Mouse (Mus musculus): ENCODE measurements around the gene Tmem131. TPM values are rescaled to one million over a fixed set of nuclear protein-coding genes. Genes with fewer than 3 reads are reported as not detected.

Gene Tmem131
- polyA plus RNA-seq, 1 experiment from 2014 or later, result 6.5 TPM

DNA sequence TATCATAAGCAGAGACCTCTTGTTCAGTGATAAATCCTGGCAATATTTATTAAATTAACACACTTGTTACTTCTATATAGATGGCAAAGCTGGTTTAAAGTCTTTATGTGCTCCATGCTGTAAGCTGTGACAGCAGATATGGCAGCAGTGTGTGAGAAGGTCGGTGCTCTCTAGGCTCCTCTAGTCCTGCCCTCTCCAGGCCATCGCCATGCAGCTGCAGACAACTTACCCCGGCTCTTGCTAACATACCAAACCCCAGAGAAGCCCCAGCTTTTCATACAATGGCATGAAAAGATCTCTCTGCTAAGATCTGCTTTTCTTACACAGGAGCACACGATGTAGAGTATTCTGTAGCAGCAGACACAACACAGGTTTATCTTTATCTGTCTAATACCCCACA, 92.1 kb downstream of the Tmem131 start:
- no peaks in the 10 kb centered on the region for H3K4me1 ChIP-seq (replicated peaks)
- no peak for DNase-seq
- H3K36me3 ChIP-seq, result peaks cover 54% of the 10 kb centered on the region
- no peak overlapping the region for H3K9ac ChIP-seq
- H3K4me2 ChIP-seq, result no peak overlapping the region
- ATAC-seq (ENCODE audit: low read depth), result no peak
- H3K27me3 ChIP-seq, result no peaks in the 10 kb centered on the region
- no peak overlapping the region for H3K27ac ChIP-seq
- H3K4me3 ChIP-seq (replicated peaks), result no peak overlapping the region
- no peaks in the 10 kb centered on the region for H3K9me3 ChIP-seq (replicated peaks)
- 83% methylated on average over 4 of the region's 4 CpGs for WGBS (ENCODE audit: insufficient replicate concordance)

DNA sequence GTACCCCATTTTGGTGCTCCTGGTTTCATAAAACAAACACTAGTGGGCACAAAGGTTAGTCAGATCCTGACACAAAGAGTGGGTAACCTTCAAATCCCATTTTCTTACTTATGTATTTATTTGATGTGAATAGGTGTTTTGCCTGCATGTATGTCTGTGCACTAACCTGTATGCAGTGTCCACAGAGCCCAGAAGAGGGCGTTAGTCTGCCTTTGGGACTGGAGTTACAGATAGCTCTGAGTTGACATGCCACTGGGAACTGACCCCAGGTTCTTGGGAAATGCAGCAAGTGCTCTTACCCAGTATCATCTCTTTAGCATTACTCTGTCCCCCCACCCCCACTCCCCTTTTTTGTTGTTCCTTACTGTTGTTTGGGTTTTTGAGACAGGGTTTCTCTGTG, 95.4 kb downstream of the Tmem131 start:
- ATAC-seq (ENCODE audit: low read depth), result no peak
- Histone ChIP-seq H3K4me3 (replicated peaks) (no peak overlapping the region), H3K9me3 (replicated peaks) (no peaks in the 10 kb centered on the region), H3K36me3 (peaks cover 43% of the 10 kb centered on the region), H3K9ac (no peak overlapping the region), H3K4me2 (no peak overlapping the region), H3K27ac (no peak overlapping the region), H3K4me1 (replicated peaks) (peaks cover 17% of the 10 kb centered on the region), H3K27me3 (no peaks in the 10 kb centered on the region)
- no peak for DNase-seq
- WGBS (ENCODE audit: insufficient replicate concordance), result 83% methylated on average over 1 of the region's 1 CpGs

DNA sequence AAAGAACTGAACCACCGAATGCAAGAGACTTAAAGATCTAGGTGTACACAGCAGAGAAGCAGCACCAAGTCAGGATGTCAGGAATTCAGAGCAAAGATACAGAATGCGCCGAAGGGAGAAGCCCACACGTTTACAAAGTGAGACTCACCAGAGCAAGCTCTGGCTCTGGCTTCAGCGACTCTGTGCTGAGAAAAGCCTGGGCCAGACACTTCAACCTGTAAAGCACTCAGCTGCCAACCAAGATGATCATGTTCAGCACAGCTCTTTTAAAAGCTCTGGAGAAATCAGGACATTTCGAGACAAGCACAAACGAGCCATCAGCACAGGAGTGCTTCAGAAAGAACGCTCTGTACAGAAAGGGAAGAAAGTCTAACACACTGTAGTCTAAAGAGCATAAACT, 96.2 kb downstream of the Tmem131 start:
- Histone ChIP-seq H3K4me3 (replicated peaks) (no peak overlapping the region), H3K4me1 (replicated peaks) (peaks cover 21% of the 10 kb centered on the region), H3K27me3 (no peaks in the 10 kb centered on the region), H3K4me2 (no peak overlapping the region), H3K9me3 (replicated peaks) (no peaks in the 10 kb centered on the region), H3K9ac (no peak overlapping the region), H3K36me3 (peaks cover 37% of the 10 kb centered on the region), H3K27ac (no peak overlapping the region)
- ATAC-seq (ENCODE audit: low read depth) (no peak), DNase-seq (no peak)
- WGBS (ENCODE audit: insufficient replicate concordance), result 89% methylated on average over 8 of the region's 8 CpGs

DNA sequence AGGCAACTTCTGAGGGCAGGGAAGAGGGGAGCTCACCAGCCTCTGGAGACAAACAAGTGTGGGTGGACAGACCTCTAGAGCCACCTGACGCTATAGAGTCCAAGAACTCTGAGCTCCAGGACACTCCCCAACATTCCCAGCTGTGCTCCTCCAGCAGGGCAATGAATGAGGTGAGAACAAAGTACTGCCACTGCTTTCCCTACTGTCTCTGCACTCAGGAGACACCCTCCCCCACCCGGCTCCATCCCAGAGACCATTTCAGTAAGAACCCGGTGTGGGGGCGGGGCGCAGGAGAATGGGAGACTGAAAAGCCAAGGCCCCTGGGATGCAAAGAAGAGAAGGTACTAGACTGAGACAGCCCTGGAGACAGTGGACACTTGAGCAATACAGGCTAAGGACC, 98.4 kb downstream of the Tmem131 start:
- no peak for DNase-seq
- no peaks in the 10 kb centered on the region for H3K9me3 ChIP-seq (replicated peaks)
- no peak overlapping the region for H3K9ac ChIP-seq
- no peak for ATAC-seq (ENCODE audit: low read depth)
- peaks cover 37% of the 10 kb centered on the region for H3K4me1 ChIP-seq (replicated peaks)
- no peaks in the 10 kb centered on the region for H3K27me3 ChIP-seq
- H3K4me3 ChIP-seq (replicated peaks), result no peak overlapping the region
- 63% methylated on average over 5 of the region's 5 CpGs for WGBS (ENCODE audit: insufficient replicate concordance)
- peaks cover 38% of the 10 kb centered on the region for H3K36me3 ChIP-seq
- no peak overlapping the region for H3K27ac ChIP-seq
- H3K4me2 ChIP-seq, result no peak overlapping the region

DNA sequence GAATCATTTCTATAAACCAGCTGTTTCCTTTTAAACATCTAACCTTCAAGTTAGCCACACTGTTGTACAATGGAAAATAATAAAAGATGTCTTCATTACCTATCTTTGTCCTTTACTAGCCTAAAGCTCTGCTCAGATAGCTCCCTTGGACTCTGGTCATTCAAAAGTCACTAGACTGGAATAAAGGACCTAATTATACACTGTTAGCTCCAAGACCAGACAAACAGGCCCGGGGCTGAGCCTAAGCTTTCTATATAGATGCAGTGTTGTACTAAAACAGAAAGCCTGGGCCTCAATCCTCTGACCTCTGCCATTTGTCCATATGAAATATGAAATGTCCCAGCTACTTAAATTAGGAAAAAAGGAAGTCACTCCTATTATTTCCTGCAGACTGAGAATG, 101.7 kb downstream of the Tmem131 start:
- Histone ChIP-seq H3K36me3 (peaks cover 50% of the 10 kb centered on the region), H3K4me2 (no peak overlapping the region), H3K9me3 (replicated peaks) (no peaks in the 10 kb centered on the region), H3K9ac (no peak overlapping the region), H3K4me1 (replicated peaks) (peaks cover 37% of the 10 kb centered on the region), H3K27ac (no peak overlapping the region), H3K4me3 (replicated peaks) (no peak overlapping the region), H3K27me3 (no peaks in the 10 kb centered on the region)
- DNase-seq (no peak), ATAC-seq (ENCODE audit: low read depth) (no peak)
- 85% methylated on average over 1 of the region's 1 CpGs for WGBS (ENCODE audit: insufficient replicate concordance)

DNA sequence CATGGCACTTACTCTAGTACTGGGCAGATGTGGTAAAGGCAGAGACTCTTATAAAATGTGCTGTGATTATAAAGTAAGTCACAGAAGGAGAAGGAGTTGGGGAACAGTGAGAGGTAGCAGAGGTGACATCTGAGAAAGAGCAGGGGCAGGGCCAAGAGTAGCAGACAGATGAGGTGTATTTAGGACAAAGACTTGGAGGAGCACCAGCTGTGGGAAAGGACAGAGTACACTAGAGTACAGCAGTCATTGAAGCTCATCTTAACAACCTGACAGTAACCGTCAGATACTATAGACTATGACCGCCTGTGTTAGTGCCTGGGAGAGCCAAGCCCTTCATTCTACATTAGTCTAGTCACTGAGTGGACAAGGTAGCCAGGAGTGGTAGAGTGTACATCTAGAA, 102.5 kb downstream of the Tmem131 start:
- peaks cover 43% of the 10 kb centered on the region for H3K4me1 ChIP-seq (replicated peaks)
- peaks cover 52% of the 10 kb centered on the region for H3K36me3 ChIP-seq
- no peak overlapping the region for H3K9ac ChIP-seq
- DNase-seq (no peak), ATAC-seq (ENCODE audit: low read depth) (no peak)
- no peak overlapping the region for H3K4me2 ChIP-seq
- H3K27me3 ChIP-seq, result no peaks in the 10 kb centered on the region
- 87% methylated on average over 2 of the region's 2 CpGs for WGBS (ENCODE audit: insufficient replicate concordance)
- no peak overlapping the region for H3K27ac ChIP-seq
- H3K4me3 ChIP-seq (replicated peaks), result no peak overlapping the region
- H3K9me3 ChIP-seq (replicated peaks), result no peaks in the 10 kb centered on the region

DNA sequence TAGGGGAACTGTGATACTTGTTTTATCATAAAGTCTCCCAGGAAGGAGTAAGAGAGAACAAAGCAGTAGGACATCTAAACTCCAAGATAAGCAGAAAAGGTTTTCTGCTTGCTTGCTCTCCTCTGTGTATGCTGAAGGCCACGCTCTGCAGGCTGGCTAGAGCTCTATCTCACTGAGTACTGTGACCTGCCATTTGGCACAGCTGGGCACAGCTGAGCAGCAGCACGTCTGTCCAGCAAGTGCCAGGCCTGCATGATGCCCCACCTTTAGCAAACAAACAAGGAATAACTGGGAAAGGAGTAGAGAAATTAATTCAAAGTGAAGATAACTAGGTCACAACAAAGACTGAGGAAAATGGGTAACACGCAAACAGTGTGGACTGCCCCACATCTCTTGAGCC, 103.6 kb downstream of the Tmem131 start:
- no peak for ATAC-seq (ENCODE audit: low read depth)
- Histone ChIP-seq H3K9ac (no peak overlapping the region), H3K36me3 (peaks cover 60% of the 10 kb centered on the region), H3K9me3 (replicated peaks) (no peaks in the 10 kb centered on the region), H3K27ac (no peak overlapping the region), H3K4me3 (replicated peaks) (no peak overlapping the region), H3K4me1 (replicated peaks) (peaks cover 35% of the 10 kb centered on the region), H3K4me2 (no peak overlapping the region), H3K27me3 (no peaks in the 10 kb centered on the region)
- 68% methylated on average over 3 of the region's 3 CpGs for WGBS (ENCODE audit: insufficient replicate concordance)
- no peak for DNase-seq

DNA sequence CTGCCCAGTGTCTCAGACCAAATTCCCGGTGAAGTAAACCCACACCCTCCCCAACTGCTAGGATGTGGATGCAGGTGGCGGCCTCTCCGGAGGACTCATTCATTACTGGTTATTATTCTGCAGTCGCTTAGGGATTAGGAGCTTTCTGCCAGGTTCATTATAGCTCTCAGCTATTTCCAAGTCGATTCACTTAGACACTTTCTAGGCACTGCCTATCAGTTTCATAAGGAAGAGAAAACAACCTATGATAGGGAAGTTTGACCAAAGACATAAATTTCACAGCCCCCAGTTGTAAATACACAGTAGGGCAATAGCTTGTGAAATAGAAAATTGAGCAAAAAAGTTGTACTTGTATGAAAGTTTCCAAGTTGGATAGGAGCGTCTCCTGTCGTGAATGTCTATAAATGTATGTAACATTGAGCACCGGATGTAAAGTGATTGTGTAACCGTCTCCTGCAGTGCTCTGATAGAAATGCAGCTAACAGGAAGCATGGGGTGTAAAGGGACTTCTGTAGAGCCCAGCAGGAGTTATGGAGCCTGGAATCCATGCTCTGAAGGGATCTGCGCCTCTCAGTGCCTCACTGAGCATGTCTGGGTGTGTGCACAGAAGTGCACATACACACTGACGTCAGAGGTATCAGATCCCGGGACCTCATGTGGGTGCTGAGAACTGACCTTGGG, 107.1 kb downstream of the Tmem131 start:
- Histone ChIP-seq H3K9me3 (replicated peaks) (no peaks in the 10 kb centered on the region), H3K4me3 (replicated peaks) (no peak overlapping the region), H3K4me1 (replicated peaks) (peaks cover 21% of the 10 kb centered on the region), H3K9ac (no peak overlapping the region), H3K27me3 (no peaks in the 10 kb centered on the region), H3K27ac (no peak overlapping the region), H3K4me2 (no peak overlapping the region), H3K36me3 (peaks cover 89% of the 10 kb centered on the region)
- no peak for ATAC-seq (ENCODE audit: low read depth)
- DNase-seq, result no peak
- WGBS (ENCODE audit: insufficient replicate concordance), result 76% methylated on average over 12 of the region's 12 CpGs

DNA sequence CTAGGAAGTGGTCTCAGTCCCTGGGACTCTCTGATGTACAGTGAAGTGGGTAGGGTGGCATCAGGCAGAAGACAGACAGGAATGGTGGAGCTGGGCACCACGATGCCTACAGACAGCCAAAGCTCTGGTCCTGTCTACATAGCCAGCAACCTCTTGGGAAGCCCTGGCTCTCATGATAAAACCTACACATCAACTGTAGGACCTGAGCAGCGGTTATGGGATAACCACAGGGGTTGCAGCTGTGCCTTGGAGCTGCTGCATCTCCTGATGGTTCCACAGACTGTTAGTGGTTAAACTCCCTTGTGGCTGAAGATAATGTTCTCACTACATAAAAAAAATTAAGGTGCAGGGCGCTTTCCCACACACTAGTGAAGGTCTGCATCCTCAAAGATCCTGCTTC, 107.9 kb downstream of the Tmem131 start:
- H3K27ac ChIP-seq, result no peak overlapping the region
- whole genome bisulfite sequencing (ENCODE audit: insufficient replicate concordance), result 55% methylated on average over 3 of the region's 3 CpGs
- H3K9me3 ChIP-seq (replicated peaks), result no peaks in the 10 kb centered on the region
- ATAC-seq (ENCODE audit: low read depth), result peak; percentile 61
- H3K4me3 ChIP-seq (replicated peaks), result no peak overlapping the region
- H3K4me1 ChIP-seq (replicated peaks), result peaks cover 13% of the 10 kb centered on the region
- no peak overlapping the region for H3K4me2 ChIP-seq
- peaks cover 90% of the 10 kb centered on the region for H3K36me3 ChIP-seq
- no peak overlapping the region for H3K9ac ChIP-seq
- no peak for DNase-seq
- no peaks in the 10 kb centered on the region for H3K27me3 ChIP-seq

DNA sequence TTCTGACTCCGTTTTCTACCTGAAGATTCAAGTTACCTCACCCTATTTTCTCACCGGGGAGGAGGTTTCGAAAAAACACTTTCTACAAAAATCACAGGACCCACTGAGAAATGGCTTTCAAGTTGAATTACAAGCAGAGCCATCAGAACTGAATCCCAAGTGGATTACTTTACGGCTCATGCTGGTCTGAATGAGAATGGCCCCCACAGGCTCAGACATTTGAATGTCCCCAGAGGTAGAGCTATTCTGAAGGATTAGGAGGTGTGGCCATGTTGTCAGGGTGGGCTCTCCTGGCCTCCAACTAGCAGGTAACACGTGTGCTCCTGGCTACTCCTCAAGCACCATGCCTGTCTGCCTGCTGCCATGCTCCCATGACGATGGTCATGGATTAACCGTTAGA, 109.4 kb downstream of the Tmem131 start:
- Histone ChIP-seq H3K27me3 (no peaks in the 10 kb centered on the region), H3K36me3 (peaks cover 83% of the 10 kb centered on the region), H3K27ac (no peak overlapping the region), H3K9ac (no peak overlapping the region), H3K4me1 (replicated peaks) (peaks cover 10% of the 10 kb centered on the region), H3K9me3 (replicated peaks) (no peaks in the 10 kb centered on the region), H3K4me3 (replicated peaks) (no peak overlapping the region), H3K4me2 (no peak overlapping the region)
- 92% methylated on average over 7 of the region's 7 CpGs for WGBS (ENCODE audit: insufficient replicate concordance)
- DNase-seq, result no peak
- ATAC-seq (ENCODE audit: low read depth), result no peak

DNA sequence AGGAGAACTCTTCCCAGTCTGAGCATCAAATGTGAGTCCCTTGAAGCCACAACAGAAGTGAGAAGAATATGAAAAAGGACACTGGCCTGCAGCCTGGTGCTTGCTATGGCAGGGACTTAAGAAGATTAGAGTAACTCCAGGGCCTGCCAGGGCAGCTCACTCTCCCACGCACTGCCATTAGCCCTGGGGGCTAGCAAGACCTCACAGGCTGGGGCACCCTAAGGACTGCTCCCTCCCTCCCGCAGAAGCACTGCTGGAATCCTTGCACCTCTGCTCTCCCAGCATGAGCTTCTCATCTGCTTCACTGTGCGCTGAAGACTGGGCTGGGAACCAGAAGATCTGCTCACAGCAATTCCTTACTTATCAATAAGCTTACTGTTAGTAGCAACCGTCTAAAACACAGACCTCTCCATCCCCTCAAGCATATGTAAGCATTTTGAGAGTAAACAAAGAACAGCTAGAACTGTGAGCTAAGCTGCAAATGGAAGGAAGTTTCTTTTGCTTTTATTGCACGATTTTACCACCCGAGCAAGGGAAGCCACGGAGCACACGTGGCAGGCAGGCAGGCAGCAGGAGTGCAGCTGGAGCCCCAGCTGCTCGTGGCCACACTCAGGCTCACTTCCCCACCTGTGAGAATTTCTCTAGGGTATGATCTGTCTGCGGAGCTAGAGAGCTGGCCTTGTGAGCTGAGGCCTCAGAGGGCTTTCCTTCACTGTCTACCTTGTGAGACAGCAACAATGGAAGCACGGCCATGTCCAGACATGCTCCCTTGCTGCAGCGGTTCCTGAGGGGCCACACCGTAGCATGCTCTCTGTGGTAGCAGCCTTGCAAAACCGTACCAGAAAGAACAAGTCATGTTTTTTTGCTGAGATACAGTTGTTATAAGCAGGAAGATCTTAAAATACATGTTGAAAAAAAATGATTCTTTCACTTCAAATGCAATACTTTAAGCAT, 112.3 kb downstream of the Tmem131 start:
- Histone ChIP-seq H3K4me2 (no peak overlapping the region), H3K36me3 (peaks cover 82% of the 10 kb centered on the region), H3K27me3 (no peaks in the 10 kb centered on the region), H3K9ac (no peak overlapping the region), H3K4me3 (replicated peaks) (no peak overlapping the region), H3K9me3 (replicated peaks) (no peaks in the 10 kb centered on the region), H3K27ac (no peak overlapping the region), H3K4me1 (replicated peaks) (peaks cover 5% of the 10 kb centered on the region; the same call in 1 of the 2 replicates)
- WGBS (ENCODE audit: insufficient replicate concordance), result 82% methylated on average over 14 of the region's 14 CpGs
- no peak for DNase-seq
- no peak for ATAC-seq (ENCODE audit: low read depth)

Measured in liver, embryonic 13.5 days (tissue).